Comparison of ENCODE assay signal across 9 mouse cellular contexts in the genomic region with DNA sequence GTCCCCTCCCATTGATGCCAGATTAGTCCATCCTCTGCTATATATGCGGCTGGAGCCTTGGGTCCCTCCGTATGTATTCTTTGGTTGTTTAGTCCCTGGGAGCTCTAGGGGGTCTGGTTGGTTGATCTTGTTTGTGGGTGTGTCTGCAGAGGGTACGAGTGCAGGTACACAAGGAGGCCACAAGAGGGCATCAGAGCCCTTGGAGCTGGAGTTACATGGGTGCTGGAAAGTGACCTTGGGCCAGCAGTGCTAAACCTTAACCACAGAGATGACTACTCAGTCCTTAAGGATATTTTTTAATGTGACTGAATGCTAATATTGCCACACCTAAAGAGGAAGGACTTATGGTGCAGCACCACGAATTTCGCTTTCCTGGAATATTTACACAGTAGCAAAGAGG. TPM values are rescaled to one million over a fixed set of nuclear protein-coding genes. Genes with fewer than 3 reads are reported as not detected.
DNase-seq lines count a peak whose midpoint lies in the region; ATAC-seq and TF ChIP-seq lines count a peak whose summit lies in the region.
"Had no signal": no experiment of that assay in that cellular context is flagged by ENCODE, and none has a peak within 500 bp of the region (broad histone marks: within the 10 kb centered on the region; RNA-seq: fewer than 3 reads in every experiment).

No protein-coding gene starts in this region.

- no peaks in the 10 kb centered on the region for H3K36me3 ChIP-seq in G1E (replicated peaks)
- H3K36me3 ChIP-seq in forebrain, embryonic 14.5 days (ENCODE audit: control insufficient read depth, insufficient read depth, low read length): no peaks in the 10 kb centered on the region

- no peak; the same call in 1 of the 2 replicates for ATAC-seq in G1E (ENCODE audit: extremely low read depth, insufficient number of reproducible peaks, low FRiP score, poor library complexity, severe bottlenecking)
- ATAC-seq in megakaryocyte-erythroid progenitor cell, adult 5-6 weeks (replicated peaks; ENCODE audit: low FRiP score, low TSS enrichment, poor library complexity, severe bottlenecking): peak; percentile 74
- ATAC-seq in forebrain, embryonic 14.5 days: no peak

- no peak for TF ChIP-seq POLR2A in cortical plate, adult 2 months (IDR thresholded peaks at IDR 0.05; ENCODE audit: extremely low read depth, insufficient read depth, low read length)

- no peak overlapping the region for H3K4me3 ChIP-seq in layer of hippocampus, adult 2 months
- H3K4me3 ChIP-seq in G1E (ENCODE audit: low read depth, low read length): no peak overlapping the region
- H3K4me3 ChIP-seq in cortical plate, adult 2 months (ENCODE audit: insufficient read depth, low read length): no peak overlapping the region
- no peak overlapping the region for H3K4me3 ChIP-seq in forebrain, embryonic 14.5 days (ENCODE audit: low read depth, low read length)
- H3K4me3 ChIP-seq: limb, embryonic 12.5 days had no signal

- 55% methylated on average over 5 of the region's 5 CpGs for WGBS in forebrain, embryonic 14.5 days

- TF ChIP-seq CTCF in layer of hippocampus, adult 2 months (conservative IDR thresholded peaks at IDR 0.05): peak; percentile 75
- peak; percentile 59; the same call in 1 of the 2 replicates for TF ChIP-seq CTCF in G1E (IDR thresholded peaks at IDR 0.05; ENCODE audit: low read depth, low read length)
- TF ChIP-seq CTCF in cortical plate, adult 2 months (IDR thresholded peaks at IDR 0.05; ENCODE audit: extremely low read depth, insufficient read depth, low read length): peak; percentile 44; the same call in 1 of the 2 replicates

- H3K4me2 ChIP-seq in forebrain, embryonic 14.5 days (ENCODE audit: low read length): no peak overlapping the region
- H3K4me2 ChIP-seq: limb, embryonic 12.5 days had no signal

- no peak overlapping the region for H3K27ac ChIP-seq in layer of hippocampus, adult 2 months
- no peak overlapping the region for H3K27ac ChIP-seq in cortical plate, adult 2 months (ENCODE audit: insufficient read depth, low read length)
- no peak overlapping the region for H3K27ac ChIP-seq in forebrain, embryonic 14.5 days (ENCODE audit: low read depth, low read length)
- H3K27ac ChIP-seq: limb, embryonic 12.5 days had no signal

- H3K9ac ChIP-seq in forebrain, embryonic 14.5 days (ENCODE audit: low read length): no peak overlapping the region
- H3K9ac ChIP-seq: limb, embryonic 12.5 days had no signal

- H3K9me3 ChIP-seq in G1E (replicated peaks): no peaks in the 10 kb centered on the region
- H3K9me3 ChIP-seq in forebrain, embryonic 14.5 days (replicated peaks; ENCODE audit: control insufficient read depth, low read length): no peaks in the 10 kb centered on the region

- H3K4me1 ChIP-seq in G1E (ENCODE audit: insufficient read depth, low read depth, low read length): no peaks in the 10 kb centered on the region
- H3K4me1 ChIP-seq in cortical plate, adult 2 months (ENCODE audit: control insufficient read depth, insufficient read depth, low read length): no peaks in the 10 kb centered on the region
- H3K4me1 ChIP-seq in forebrain, embryonic 14.5 days (ENCODE audit: control insufficient read depth, insufficient read depth, low read length): no peaks in the 10 kb centered on the region
- H3K4me1 ChIP-seq: limb, embryonic 12.5 days had no signal

- intact Hi-C loops in left cerebral cortex, postnatal 14 days (cut with DNase I): loop anchor here (10.0 kb wide), 2 partner anchors 184 to 274 kb away; partner anchors contain the start of gene 1700016D06Rik

- H3K27me3 ChIP-seq in G1E (ENCODE audit: insufficient read depth, low read length): peaks cover 8% of the 10 kb centered on the region; the same call in 1 of the 2 replicates
- H3K27me3 ChIP-seq in forebrain, embryonic 14.5 days (replicated peaks; ENCODE audit: control insufficient read depth, insufficient read depth, low read length): no peaks in the 10 kb centered on the region
- H3K27me3 ChIP-seq: limb, embryonic 12.5 days had no signal

- DNase-seq in layer of hippocampus, adult 2 months (ENCODE audit: low spot score in 2 of 2): no peak
- no peak for DNase-seq in layer of hippocampus, postnatal 36 days
- no peak for DNase-seq in G1E (ENCODE audit: low spot score)
- DNase-seq in left cerebral cortex, postnatal 14 days (ENCODE audit: low spot score in 2 of 2): no peak
- DNase-seq in forebrain, embryonic 14.5 days (ENCODE audit: low spot score): no peak
- DNase-seq in layer of hippocampus, postnatal 10 days (ENCODE audit: low spot score in 2 of 2): no peak

RNA-seq across cellular contexts. Expression of gene Rab20, which starts 47.8 kb away (rescaled TPM):
- total RNA-seq in layer of hippocampus, adult 2 months (2021): not detected
- total RNA-seq in layer of hippocampus, postnatal 36 days (2021): under 1 TPM; 0.28 to 0.57 TPM
- not detected in 2 replicates for total RNA-seq in G1E (2014; fragmentation: Nextera tagmentation)
- total RNA-seq in G1E (2017): not detected in 2 replicates
- not detected in 2 replicates for polyA plus RNA-seq in G1E (2012)
- polyA plus RNA-seq in cortical plate, adult 2 months (2012; rRNA removed): 0.98 and 1.2 TPM in 2 replicates
- total RNA-seq in megakaryocyte-erythroid progenitor cell, adult 5-6 weeks (2014; fragmentation: Nextera tagmentation): 0.35 TPM in 1 of 2 replicates, not detected in the other
- total RNA-seq in megakaryocyte-erythroid progenitor cell, adult 5-6 weeks (2017): not detected in 2 replicates
- total RNA-seq in left cerebral cortex, postnatal 14 days (2021): under 1 TPM; 0.42 to 0.87 TPM
- polyA plus RNA-seq in forebrain, embryonic 14.5 days (2014; fragmentation: Nextera tagmentation; extraction: Ambion mirVana): 0.66 and 1.0 TPM in 2 replicates
- total RNA-seq in layer of hippocampus, postnatal 10 days (2021): under 1 TPM; 0.71 to 0.94 TPM
